Mouse (Mus musculus) embryonic fibroblast, embryonic 13.5 days (primary cell): ENCODE data around the gene Msh5. TPM values are rescaled to one million over a fixed set of nuclear protein-coding genes. Genes with fewer than 3 reads are reported as not detected.
A peak's percentile ranks its signal among the peaks of the same experiment; 100 is the strongest.
"Not testable (repeated sequence)": the region's sequence is repeated elsewhere in the genome, so short reads cannot be mapped to it uniquely, and the experiment has no call there.

Experiments used
- H3K27ac ChIP-seq: 2 replicates; pipeline ENCODE4 v1.5.1; 2012; ENCODE audit warnings: low read length, control low read depth, inconsistent platforms; ENCODE audit not compliant: insufficient read depth
- H3K4me1 ChIP-seq: 2 replicates; pipeline ENCODE4 v1.6.1; 2011; ENCODE audit warnings: low read length; ENCODE audit not compliant: control insufficient read depth, insufficient read depth
- H3K4me3 ChIP-seq: 2 replicates; pipeline ENCODE4 v1.5.1; 2011; ENCODE audit warnings: mild to moderate bottlenecking, control low read depth, low read length; ENCODE audit not compliant: insufficient read depth
- CTCF ChIP-seq: IDR thresholded peaks from 2 replicates; pipeline ENCODE4 v1.5.1; 2011; ENCODE audit warnings: mild to moderate bottlenecking, control low read depth, low read length, moderate library complexity, borderline replicate concordance; ENCODE audit not compliant: insufficient read depth
- POLR2A ChIP-seq: IDR thresholded peaks from 2 replicates; pipeline ENCODE4 v1.6.1; 2011; ENCODE audit warnings: low read depth, mild to moderate bottlenecking, control low read depth, low read length, moderate library complexity
- polyA plus RNA-seq: library from polyadenylated mRNA; stranded (reverse); fragments of >200 nt; gene quantifications from 2 replicates; pipeline ENCODE4 v1.2.4, GENCODE M21; 2011; ENCODE audit warnings: low read depth; ENCODE audit not compliant: missing spikeins, insufficient read length

Msh5 gene
- polyA plus RNA-seq, 1 experiment, result 2.8 TPM

GRCm38 (mm10) chr17:35048932-35049440 is 2.4 kb upstream of the Msh5 start:
- TF ChIP-seq POLR2A, result no peak
- TF ChIP-seq CTCF, result no peak
- H3K4me3 ChIP-seq, result no peak overlapping the region
- H3K4me1 ChIP-seq, result peaks cover 14% of the 10 kb centered on the region
- peak overlapping the region; percentile 99 for H3K27ac ChIP-seq

GRCm38 (mm10) chr17:35048149-35048931 is 1.8 kb upstream of the Msh5 start:
- Histone ChIP-seq H3K27ac (peak overlapping the region; percentile 86), H3K4me3 (no peak overlapping the region), H3K4me1 (peaks cover 19% of the 10 kb centered on the region)
- TF ChIP-seq CTCF (no peak), POLR2A (0 out of 2 replicates have a peak, but pooled peaks have one; percentile 37)

GRCm38 (mm10) chr17:35047688-35048087 is 1.1 kb upstream of the Msh5 start:
- TF ChIP-seq POLR2A, result no peak
- TF ChIP-seq CTCF, result no peak
- Histone ChIP-seq H3K4me3 (no peak overlapping the region), H3K4me1 (peaks cover 20% of the 10 kb centered on the region), H3K27ac (peak overlapping the region; percentile 86)

GRCm38 (mm10) chr17:35045807-35046680 is 501 bp downstream of the Msh5 start:
- Histone ChIP-seq H3K4me1 (peaks cover 17% of the 10 kb centered on the region), H3K4me3 (peak overlapping the region; percentile 39), H3K27ac (peak overlapping the region; percentile 85)
- TF ChIP-seq CTCF, result no peak
- peak; percentile 80 for TF ChIP-seq POLR2A

- peaks cover 18% of the 10 kb centered on the region for H3K4me1 ChIP-seq
- no peak overlapping the region for H3K4me3 ChIP-seq
- H3K27ac ChIP-seq, result peak overlapping the region; percentile 85
- TF ChIP-seq CTCF (no peak), POLR2A (no peak)
Measured at GRCm38 (mm10) chr17:35044904-35045806, 1.4 kb downstream of the Msh5 start.

GRCm38 (mm10) chr17:35043794-35044193 is 2.8 kb downstream of the Msh5 start:
- peaks cover 27% of the 10 kb centered on the region for H3K4me1 ChIP-seq
- no peak overlapping the region for H3K4me3 ChIP-seq
- H3K27ac ChIP-seq, result peak overlapping the region; percentile 85; the same call in 1 of the 2 replicates
- TF ChIP-seq CTCF, result no peak
- TF ChIP-seq POLR2A, result no peak

- TF ChIP-seq POLR2A (peak; percentile 28; the same call in 1 of the 2 replicates), CTCF (no peak)
- H3K4me1 ChIP-seq, result peaks cover 17% of the 10 kb centered on the region
- H3K27ac ChIP-seq, result peak overlapping the region; percentile 75
Measured at GRCm38 (mm10) chr17:35039121-35039873, 7.2 kb downstream of the Msh5 start.

GRCm38 (mm10) chr17:35034896-35035295 is 11.6 kb downstream of the Msh5 start:
- H3K4me1 ChIP-seq, result peaks cover 6% of the 10 kb centered on the region
- TF ChIP-seq POLR2A (no peak), CTCF (no peak)
- no peak overlapping the region for H3K4me3 ChIP-seq
- no peak overlapping the region for H3K27ac ChIP-seq

More at GRCm38 (mm10) chr17:35039121-35039873, 7.2 kb downstream of the Msh5 start:
- no peak overlapping the region for H3K4me3 ChIP-seq

- H3K4me1 ChIP-seq, H3K4me3 ChIP-seq, H3K27ac ChIP-seq: not testable (repeated sequence)
Measured at GRCm38 (mm10) chr17:35033703-35034102, 12.8 kb downstream of the Msh5 start.
